Mouse (Mus musculus): ENCODE measurements around the gene Ctdsp2. TPM values are rescaled to one million over a fixed set of nuclear protein-coding genes. Genes with fewer than 3 reads are reported as not detected.

The Ctdsp2 gene
- polyA plus RNA-seq, 1 experiment, result 61.4 TPM

GRCm38 (mm10) chr10:126997340-126998113 is 19.0 kb downstream of the Ctdsp2 start:
- no peak for DNase-seq (ENCODE audit: low read depth in 1 of 2, low spot score in 2 of 2)
- Histone ChIP-seq H3K4me1 (ENCODE audit: control insufficient read depth, insufficient read depth, insufficient read length) (peaks cover 3% of the 10 kb centered on the region; the same call in 1 of the 2 replicates), H3K27me3 (ENCODE audit: control insufficient read depth, insufficient read depth, low read length) (no peaks in the 10 kb centered on the region), H3K27ac (ENCODE audit: insufficient read depth, low read length) (no peak overlapping the region), H3K4me3 (ENCODE audit: extremely low read depth, insufficient read depth, insufficient read length) (no peak overlapping the region), H3K36me3 (ENCODE audit: control insufficient read depth, insufficient read depth, low read length) (peaks cover 26% of the 10 kb centered on the region)
- no peak for TF ChIP-seq CTCF (IDR thresholded peaks at IDR 0.05; ENCODE audit: extremely low read depth, insufficient read depth, insufficient read length, insufficient replicate concordance)
- TF ChIP-seq POLR2A (IDR thresholded peaks at IDR 0.05; ENCODE audit: low read depth, low read length), result no peak
- WGBS, result 66% methylated on average over 13 of the region's 13 CpGs

GRCm38 (mm10) chr10:127000529-127000928 is 22.0 kb downstream of the Ctdsp2 start, which contains the start of gene Avil:
Gene Avil, plus strand, starts transcription at chr10:127000709.
- no peaks in the 10 kb centered on the region for H3K27me3 ChIP-seq (ENCODE audit: control insufficient read depth, insufficient read depth, low read length)
- no peaks in the 10 kb centered on the region for H3K4me1 ChIP-seq (ENCODE audit: control insufficient read depth, insufficient read depth, insufficient read length)
- peaks cover 12% of the 10 kb centered on the region for H3K36me3 ChIP-seq (ENCODE audit: control insufficient read depth, insufficient read depth, low read length)
- TF ChIP-seq CTCF (IDR thresholded peaks at IDR 0.05; ENCODE audit: extremely low read depth, insufficient read depth, insufficient read length, insufficient replicate concordance) (no peak), POLR2A (IDR thresholded peaks at IDR 0.05; ENCODE audit: low read depth, low read length) (no peak)
- DNase-seq (ENCODE audit: low read depth in 1 of 2, low spot score in 2 of 2), result no peak
- WGBS, result 85% methylated on average over 5 of the region's 5 CpGs
- no peak within 1 kb of the TSS for H3K27ac ChIP-seq (ENCODE audit: insufficient read depth, low read length)
- H3K4me3 ChIP-seq (ENCODE audit: extremely low read depth, insufficient read depth, insufficient read length), result no peak within 1 kb of the TSS

- no peaks in the 10 kb centered on the region for H3K27me3 ChIP-seq (ENCODE audit: control insufficient read depth, insufficient read depth, low read length)
- no peak overlapping the region for H3K27ac ChIP-seq (ENCODE audit: insufficient read depth, low read length)
- DNase-seq (ENCODE audit: low read depth in 1 of 2, low spot score in 2 of 2), result no peak
- TF ChIP-seq POLR2A (IDR thresholded peaks at IDR 0.05; ENCODE audit: low read depth, low read length), result no peak
- no peak for TF ChIP-seq CTCF (IDR thresholded peaks at IDR 0.05; ENCODE audit: extremely low read depth, insufficient read depth, insufficient read length, insufficient replicate concordance)
- H3K36me3 ChIP-seq (ENCODE audit: control insufficient read depth, insufficient read depth, low read length), result peaks cover 11% of the 10 kb centered on the region
- H3K4me3 ChIP-seq (ENCODE audit: extremely low read depth, insufficient read depth, insufficient read length), result no peak overlapping the region
- no peaks in the 10 kb centered on the region for H3K4me1 ChIP-seq (ENCODE audit: control insufficient read depth, insufficient read depth, insufficient read length)
- WGBS, result 77% methylated on average over 9 of the region's 9 CpGs
Observed at GRCm38 (mm10) chr10:127001297-127001696, 22.8 kb downstream of the Ctdsp2 start.

GRCm38 (mm10) chr10:127002056-127002455 is 23.5 kb downstream of the Ctdsp2 start:
- Histone ChIP-seq H3K4me3 (ENCODE audit: extremely low read depth, insufficient read depth, insufficient read length) (no peak overlapping the region), H3K27ac (ENCODE audit: insufficient read depth, low read length) (no peak overlapping the region), H3K27me3 (ENCODE audit: control insufficient read depth, insufficient read depth, low read length) (no peaks in the 10 kb centered on the region), H3K36me3 (ENCODE audit: control insufficient read depth, insufficient read depth, low read length) (peaks cover 11% of the 10 kb centered on the region), H3K4me1 (ENCODE audit: control insufficient read depth, insufficient read depth, insufficient read length) (no peaks in the 10 kb centered on the region)
- 78% methylated on average over 1 of the region's 1 CpGs for WGBS
- DNase-seq (ENCODE audit: low read depth in 1 of 2, low spot score in 2 of 2), result no peak
- TF ChIP-seq POLR2A (IDR thresholded peaks at IDR 0.05; ENCODE audit: low read depth, low read length) (no peak), CTCF (IDR thresholded peaks at IDR 0.05; ENCODE audit: extremely low read depth, insufficient read depth, insufficient read length, insufficient replicate concordance) (no peak)

GRCm38 (mm10) chr10:127002765-127003164 is 24.2 kb downstream of the Ctdsp2 start:
- DNase-seq (ENCODE audit: low read depth in 1 of 2, low spot score in 2 of 2), result no peak
- TF ChIP-seq CTCF (IDR thresholded peaks at IDR 0.05; ENCODE audit: extremely low read depth, insufficient read depth, insufficient read length, insufficient replicate concordance) (no peak), POLR2A (IDR thresholded peaks at IDR 0.05; ENCODE audit: low read depth, low read length) (no peak)
- no peak overlapping the region for H3K4me3 ChIP-seq (ENCODE audit: extremely low read depth, insufficient read depth, insufficient read length)
- no peaks in the 10 kb centered on the region for H3K27me3 ChIP-seq (ENCODE audit: control insufficient read depth, insufficient read depth, low read length)
- peaks cover 5% of the 10 kb centered on the region; the same call in 1 of the 2 replicates for H3K36me3 ChIP-seq (ENCODE audit: control insufficient read depth, insufficient read depth, low read length)
- H3K27ac ChIP-seq (ENCODE audit: insufficient read depth, low read length), result no peak overlapping the region
- no peaks in the 10 kb centered on the region for H3K4me1 ChIP-seq (ENCODE audit: control insufficient read depth, insufficient read depth, insufficient read length)
- WGBS, result 82% methylated on average over 5 of the region's 5 CpGs

GRCm38 (mm10) chr10:127003334-127003733 is 24.8 kb downstream of the Ctdsp2 start:
- H3K36me3 ChIP-seq (ENCODE audit: control insufficient read depth, insufficient read depth, low read length), result no peaks in the 10 kb centered on the region; the same call in 1 of the 2 replicates
- H3K27me3 ChIP-seq (ENCODE audit: control insufficient read depth, insufficient read depth, low read length), result no peaks in the 10 kb centered on the region
- no peak for TF ChIP-seq POLR2A (IDR thresholded peaks at IDR 0.05; ENCODE audit: low read depth, low read length)
- no peak for TF ChIP-seq CTCF (IDR thresholded peaks at IDR 0.05; ENCODE audit: extremely low read depth, insufficient read depth, insufficient read length, insufficient replicate concordance)
- no peaks in the 10 kb centered on the region for H3K4me1 ChIP-seq (ENCODE audit: control insufficient read depth, insufficient read depth, insufficient read length)
- WGBS, result 87% methylated on average over 8 of the region's 8 CpGs
- no peak for DNase-seq (ENCODE audit: low read depth in 1 of 2, low spot score in 2 of 2)
- no peak overlapping the region for H3K27ac ChIP-seq (ENCODE audit: insufficient read depth, low read length)
- H3K4me3 ChIP-seq (ENCODE audit: extremely low read depth, insufficient read depth, insufficient read length), result no peak overlapping the region

GRCm38 (mm10) chr10:127003806-127004205 is 25.3 kb downstream of the Ctdsp2 start:
- Histone ChIP-seq H3K36me3 (ENCODE audit: control insufficient read depth, insufficient read depth, low read length) (no peaks in the 10 kb centered on the region), H3K4me3 (ENCODE audit: extremely low read depth, insufficient read depth, insufficient read length) (no peak overlapping the region), H3K27ac (ENCODE audit: insufficient read depth, low read length) (no peak overlapping the region), H3K27me3 (ENCODE audit: control insufficient read depth, insufficient read depth, low read length) (no peaks in the 10 kb centered on the region), H3K4me1 (ENCODE audit: control insufficient read depth, insufficient read depth, insufficient read length) (no peaks in the 10 kb centered on the region)
- TF ChIP-seq POLR2A (IDR thresholded peaks at IDR 0.05; ENCODE audit: low read depth, low read length) (no peak), CTCF (IDR thresholded peaks at IDR 0.05; ENCODE audit: extremely low read depth, insufficient read depth, insufficient read length, insufficient replicate concordance) (no peak)
- WGBS, result 76% methylated on average over 7 of the region's 7 CpGs
- no peak for DNase-seq (ENCODE audit: low read depth in 1 of 2, low spot score in 2 of 2)

All from spleen, adult 2 months (tissue).